Mouse (Mus musculus): ENCODE measurements around the gene Stam. TPM values are rescaled to one million over a fixed set of nuclear protein-coding genes. Genes with fewer than 3 reads are reported as not detected.
"Not testable (repeated sequence)": the region's sequence is repeated elsewhere in the genome, so short reads cannot be mapped to it uniquely, and the experiment has no call there.

Stam gene
- polyA plus RNA-seq, 1 experiment from 2014 or later = 125 TPM

DNA sequence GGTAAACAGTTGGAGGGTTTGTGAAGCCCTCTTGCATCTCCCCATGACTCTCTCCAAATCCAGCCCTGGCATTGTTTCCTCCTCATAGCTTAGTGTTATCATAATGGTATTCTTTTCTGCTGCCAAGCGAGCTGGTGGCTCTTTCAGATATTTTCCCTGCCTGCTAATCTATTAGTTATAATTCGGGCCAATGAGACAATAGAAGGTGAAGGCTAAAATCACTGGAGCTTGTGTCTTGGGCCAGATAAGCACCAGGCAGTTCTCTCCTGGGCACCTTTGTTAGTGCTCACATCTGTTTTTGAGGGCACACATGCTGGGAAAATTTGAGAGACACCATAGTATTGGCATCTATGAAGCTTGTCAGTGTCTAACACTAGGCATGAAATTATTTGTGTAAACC lies 91.2 kb downstream of the Stam start:
- Histone ChIP-seq H3K4me2 (no peak overlapping the region), H3K9ac (no peak overlapping the region), H3K4me1 (replicated peaks) (no peaks in the 10 kb centered on the region), H3K9me3 (no peaks in the 10 kb centered on the region), H3K4me3 (no peak overlapping the region), H3K27me3 (no peaks in the 10 kb centered on the region), H3K36me3 (no peaks in the 10 kb centered on the region), H3K27ac (replicated peaks) (no peak overlapping the region)
- 73% methylated on average over 2 of the region's 2 CpGs for WGBS
- no peak for ATAC-seq (ENCODE audit: low FRiP score, low read depth)

DNA sequence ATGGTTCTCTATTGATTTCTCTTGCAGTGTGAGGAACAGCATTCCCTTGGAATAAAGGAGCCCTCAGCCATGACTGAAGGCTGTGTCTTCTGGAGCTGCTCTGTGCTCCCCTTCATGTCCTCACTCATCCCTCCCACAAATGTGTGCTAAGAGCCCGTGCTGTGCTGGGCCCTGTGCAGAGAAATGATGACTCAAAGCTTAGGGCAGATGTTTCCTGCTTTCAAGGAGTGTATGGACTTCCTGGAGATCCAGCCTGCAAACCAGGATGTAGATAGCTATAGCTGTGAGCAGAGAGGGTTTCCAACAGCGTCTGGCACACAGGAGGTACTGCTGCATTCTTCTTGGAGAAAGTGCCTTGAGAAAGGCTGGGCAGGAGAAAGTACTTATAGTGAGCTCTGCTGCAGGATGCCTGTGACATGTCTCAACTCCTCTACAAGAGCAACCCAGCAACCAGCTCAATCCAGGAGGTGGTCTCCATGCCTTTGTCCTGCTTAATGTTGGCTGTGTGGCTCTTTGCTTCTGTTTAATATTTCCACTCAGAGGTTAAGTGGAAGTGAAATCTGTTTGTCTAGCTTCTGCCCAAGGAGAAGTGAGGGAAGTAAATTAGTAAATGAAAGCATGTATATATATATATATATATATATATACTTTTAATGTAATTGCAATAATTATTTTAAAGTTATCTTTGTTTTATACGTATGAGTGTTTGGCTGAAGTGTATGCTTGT lies 91.9 kb downstream of the Stam start:
- WGBS = 82% methylated on average over 3 of the region's 3 CpGs
- ATAC-seq (ENCODE audit: low FRiP score, low read depth) = peak; percentile 27; the same call in 1 of the 2 replicates

DNA sequence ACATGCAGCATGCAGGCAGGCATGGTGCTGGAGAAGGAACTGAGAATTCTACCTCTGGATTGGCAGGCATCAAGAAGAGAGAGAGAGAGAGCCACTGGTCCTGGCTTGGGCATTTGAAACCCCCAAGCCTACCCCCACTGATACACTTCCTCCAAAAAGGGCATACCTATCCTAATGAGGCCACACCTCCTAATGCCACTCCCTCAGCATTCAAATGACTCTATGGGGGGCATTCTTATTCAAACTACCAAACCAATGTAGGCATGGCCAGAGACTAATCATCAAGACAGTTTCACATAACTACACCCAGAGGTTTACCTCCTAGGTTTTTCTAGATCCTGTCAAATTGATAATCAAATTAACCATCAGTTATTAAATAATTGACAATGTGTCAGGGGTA lies 93.8 kb downstream of the Stam start:
- no peak for ATAC-seq (ENCODE audit: low FRiP score, low read depth)
- Histone ChIP-seq H3K4me2 (no peak overlapping the region), H3K9ac (no peak overlapping the region), H3K27me3 (no peaks in the 10 kb centered on the region), H3K36me3 (no peaks in the 10 kb centered on the region), H3K4me1 (replicated peaks) (no peaks in the 10 kb centered on the region), H3K9me3 (no peaks in the 10 kb centered on the region), H3K4me3 (no peak overlapping the region), H3K27ac (replicated peaks) (no peak overlapping the region)

More for the DNA sequence above, 91.9 kb downstream of the Stam start:
- H3K27ac ChIP-seq (replicated peaks) = no peak overlapping the region
- no peaks in the 10 kb centered on the region for H3K4me1 ChIP-seq (replicated peaks)
- no peaks in the 10 kb centered on the region for H3K9me3 ChIP-seq
- H3K4me2 ChIP-seq = no peak overlapping the region
- H3K9ac ChIP-seq = no peak overlapping the region
- H3K27me3 ChIP-seq = no peaks in the 10 kb centered on the region
- H3K4me3 ChIP-seq = no peak overlapping the region
- H3K36me3 ChIP-seq = no peaks in the 10 kb centered on the region

DNA sequence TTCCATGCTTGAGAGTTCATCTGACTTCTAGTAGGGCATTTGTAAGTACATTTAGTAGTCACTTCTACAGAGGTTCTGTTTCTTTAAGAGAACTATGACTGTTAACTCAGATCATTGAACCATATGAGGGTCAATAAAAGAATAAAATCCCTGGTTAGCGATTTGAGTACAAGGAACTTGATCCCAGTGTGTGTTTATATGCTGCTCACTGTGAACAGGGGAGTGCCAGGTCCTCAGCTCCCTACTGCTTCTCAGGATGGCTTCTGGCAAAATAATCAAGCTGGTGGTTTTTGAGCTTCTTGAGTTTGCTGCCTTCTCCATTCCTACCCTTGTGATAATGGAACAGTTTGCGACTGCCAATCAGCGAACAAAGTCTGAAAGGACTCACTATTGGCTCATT lies 100.4 kb downstream of the Stam start, which contains the start of gene Tmem236:
Gene Tmem236 (plus strand): TSS at position 190 of the 400 bp plus-strand sequence.
- H3K27ac ChIP-seq (replicated peaks) = no peak within 1 kb of the TSS
- H3K4me3 ChIP-seq = no peak within 1 kb of the TSS
- H3K4me2 ChIP-seq = no peak within 1 kb of the TSS
- H3K9ac ChIP-seq = no peak within 1 kb of the TSS
- H3K9me3 ChIP-seq = no peaks in the 10 kb centered on the region
- ATAC-seq (ENCODE audit: low FRiP score, low read depth) = no peak
- no peaks in the 10 kb centered on the region for H3K4me1 ChIP-seq (replicated peaks)
- H3K27me3 ChIP-seq = no peaks in the 10 kb centered on the region
- no peaks in the 10 kb centered on the region for H3K36me3 ChIP-seq
- 82% methylated on average over 3 of the region's 3 CpGs for WGBS

DNA sequence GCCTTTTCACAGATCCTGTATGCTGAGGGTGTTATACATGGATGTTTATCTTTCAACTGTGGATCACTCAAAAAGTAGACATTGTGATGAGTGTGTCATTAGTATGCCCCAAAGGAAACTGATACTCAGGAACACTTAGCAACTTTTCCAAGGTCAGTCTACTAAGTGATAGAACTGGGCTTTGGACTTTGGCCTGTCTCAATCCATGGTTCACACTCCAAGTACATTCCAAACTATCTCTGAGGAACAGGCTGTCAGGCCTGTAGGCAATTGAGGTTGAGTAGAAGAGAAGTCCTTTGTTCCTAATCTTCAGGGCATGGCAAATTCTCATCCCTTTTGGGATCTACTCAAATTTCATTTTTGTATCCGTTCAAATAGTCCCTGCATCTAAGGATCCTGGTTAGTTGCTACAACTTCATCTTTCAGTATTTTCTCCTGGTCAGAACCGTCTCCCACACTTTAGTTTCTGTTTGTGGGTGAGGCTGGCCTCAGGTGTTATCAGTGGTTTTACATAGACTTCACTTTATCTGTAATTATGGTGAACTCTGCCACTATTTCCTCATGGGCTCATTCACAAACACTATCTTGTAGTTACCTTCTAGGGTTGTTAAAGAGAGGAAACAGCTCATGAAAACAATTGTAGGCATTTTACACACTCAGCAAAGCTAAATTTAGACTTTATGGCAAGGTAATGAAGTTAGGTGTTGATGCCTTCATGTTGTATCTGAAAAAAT lies 102.7 kb downstream of the Stam start:
- WGBS = 85% methylated on average over 2 of the region's 2 CpGs
- Histone ChIP-seq H3K9ac (no peak overlapping the region), H3K36me3 (no peaks in the 10 kb centered on the region), H3K4me2 (no peak overlapping the region), H3K4me1 (replicated peaks) (no peaks in the 10 kb centered on the region), H3K9me3 (no peaks in the 10 kb centered on the region), H3K27me3 (no peaks in the 10 kb centered on the region), H3K27ac (replicated peaks) (no peak overlapping the region), H3K4me3 (no peak overlapping the region)
- ATAC-seq (ENCODE audit: low FRiP score, low read depth) = no peak

DNA sequence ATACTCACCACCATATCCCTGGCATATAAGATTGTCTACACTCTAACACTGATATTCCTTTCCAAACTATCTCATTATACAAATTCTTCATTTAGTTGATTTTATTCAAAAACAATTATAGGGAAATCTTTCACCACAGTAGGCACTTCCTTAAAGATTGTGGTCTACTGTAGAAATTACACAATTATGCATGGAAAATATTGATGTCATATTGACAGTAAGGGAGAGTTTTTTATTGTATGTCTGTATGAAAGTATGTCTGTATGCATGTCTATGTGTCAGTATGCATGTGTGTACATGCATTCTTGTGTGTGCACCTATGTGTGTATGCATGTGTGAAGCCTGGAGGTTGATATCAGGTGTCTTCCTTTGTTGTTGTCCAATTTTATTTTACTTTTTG lies 110.5 kb downstream of the Stam start:
- H3K4me2 ChIP-seq = no peak overlapping the region
- no peaks in the 10 kb centered on the region for H3K4me1 ChIP-seq (replicated peaks)
- no peak overlapping the region for H3K27ac ChIP-seq (replicated peaks)
- ATAC-seq (ENCODE audit: low FRiP score, low read depth) = no peak
- no peak overlapping the region for H3K4me3 ChIP-seq
- H3K9ac ChIP-seq = no peak overlapping the region
- H3K27me3 ChIP-seq = no peaks in the 10 kb centered on the region
- no peaks in the 10 kb centered on the region for H3K9me3 ChIP-seq
- H3K36me3 ChIP-seq = no peaks in the 10 kb centered on the region

DNA sequence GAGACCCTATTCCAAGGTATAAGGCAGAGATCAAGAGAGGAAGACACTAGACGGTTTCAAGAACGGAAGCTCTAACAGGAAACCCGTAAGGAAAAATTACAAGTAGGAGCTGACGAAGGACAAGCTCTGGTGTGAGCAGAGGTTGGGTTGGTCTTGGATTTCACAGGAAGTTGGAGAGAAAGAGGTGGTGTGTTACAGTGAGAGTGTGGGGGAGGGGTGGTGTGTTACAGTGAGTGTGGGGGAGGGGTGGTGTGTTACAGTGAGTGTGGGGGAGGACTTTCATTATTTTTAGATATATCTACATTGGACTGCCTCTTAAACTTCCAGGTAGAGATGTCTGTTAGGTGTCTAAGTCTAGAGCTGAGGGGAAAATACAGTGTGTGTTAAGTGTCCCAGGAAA lies 116.8 kb downstream of the Stam start:
- ATAC-seq (ENCODE audit: low FRiP score, low read depth) = no peak
- no peak overlapping the region for H3K4me3 ChIP-seq
- H3K4me2 ChIP-seq = no peak overlapping the region
- no peak overlapping the region for H3K9ac ChIP-seq
- no peak overlapping the region for H3K27ac ChIP-seq (replicated peaks)
- H3K4me1 ChIP-seq (replicated peaks) = no peaks in the 10 kb centered on the region
- no peaks in the 10 kb centered on the region for H3K27me3 ChIP-seq
- 92% methylated on average over 4 of the region's 4 CpGs for WGBS
- no peaks in the 10 kb centered on the region for H3K9me3 ChIP-seq
- no peaks in the 10 kb centered on the region for H3K36me3 ChIP-seq

DNA sequence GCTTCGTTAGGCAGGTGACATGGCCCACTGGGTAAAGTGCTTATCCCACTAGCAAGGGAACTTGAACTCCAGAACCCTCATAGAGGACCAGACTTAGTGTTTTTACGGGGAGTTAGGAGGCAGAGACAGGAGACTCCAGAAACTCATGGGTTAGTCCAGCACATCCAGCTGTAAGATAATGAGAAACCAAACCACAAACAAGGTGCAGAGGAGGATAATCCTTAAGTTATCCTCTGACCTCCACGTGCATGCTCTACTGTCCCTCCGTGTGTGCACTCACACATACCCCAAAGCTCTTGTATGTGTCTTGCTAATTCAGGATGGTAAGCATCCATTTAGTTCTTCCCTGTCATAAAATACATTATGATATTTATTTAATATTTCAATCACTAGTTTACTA lies 117.7 kb downstream of the Stam start:
- Histone ChIP-seq H3K4me2 (no peak overlapping the region), H3K27me3 (no peaks in the 10 kb centered on the region), H3K4me3 (no peak overlapping the region), H3K4me1 (replicated peaks) (no peaks in the 10 kb centered on the region), H3K9me3 (no peaks in the 10 kb centered on the region), H3K9ac (no peak overlapping the region), H3K36me3 (no peaks in the 10 kb centered on the region), H3K27ac (replicated peaks) (no peak overlapping the region)
- WGBS = 90% methylated on average over 4 of the region's 4 CpGs
- ATAC-seq (ENCODE audit: low FRiP score, low read depth) = no peak

DNA sequence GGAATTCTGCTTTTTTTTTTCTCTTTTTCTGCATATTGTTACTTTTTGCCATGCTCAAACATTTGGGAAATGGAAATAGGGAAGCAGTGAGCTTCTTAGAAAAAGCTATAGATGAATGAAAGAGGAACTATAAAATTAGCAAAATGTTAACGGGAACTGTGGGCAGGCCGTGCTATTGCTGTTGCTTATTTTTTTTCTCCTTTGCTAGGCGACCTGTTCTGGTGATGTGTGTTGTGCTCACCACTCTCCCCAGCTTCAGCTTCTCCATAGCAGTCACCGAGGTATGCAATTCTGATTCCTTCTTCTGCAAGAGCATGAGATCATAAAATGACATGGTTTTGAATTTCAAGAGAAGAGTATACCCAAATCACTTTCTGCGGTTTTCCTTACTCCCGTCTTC lies 118.1 kb downstream of the Stam start:
- H3K4me3 ChIP-seq = no peak overlapping the region
- H3K4me2 ChIP-seq = no peak overlapping the region
- H3K9ac ChIP-seq = no peak overlapping the region
- ATAC-seq (ENCODE audit: low FRiP score, low read depth) = no peak
- H3K9me3 ChIP-seq = no peaks in the 10 kb centered on the region
- WGBS = 86% methylated on average over 6 of the region's 6 CpGs
- H3K27ac ChIP-seq (replicated peaks) = no peak overlapping the region
- no peaks in the 10 kb centered on the region for H3K36me3 ChIP-seq
- no peaks in the 10 kb centered on the region for H3K27me3 ChIP-seq
- no peaks in the 10 kb centered on the region for H3K4me1 ChIP-seq (replicated peaks)

DNA sequence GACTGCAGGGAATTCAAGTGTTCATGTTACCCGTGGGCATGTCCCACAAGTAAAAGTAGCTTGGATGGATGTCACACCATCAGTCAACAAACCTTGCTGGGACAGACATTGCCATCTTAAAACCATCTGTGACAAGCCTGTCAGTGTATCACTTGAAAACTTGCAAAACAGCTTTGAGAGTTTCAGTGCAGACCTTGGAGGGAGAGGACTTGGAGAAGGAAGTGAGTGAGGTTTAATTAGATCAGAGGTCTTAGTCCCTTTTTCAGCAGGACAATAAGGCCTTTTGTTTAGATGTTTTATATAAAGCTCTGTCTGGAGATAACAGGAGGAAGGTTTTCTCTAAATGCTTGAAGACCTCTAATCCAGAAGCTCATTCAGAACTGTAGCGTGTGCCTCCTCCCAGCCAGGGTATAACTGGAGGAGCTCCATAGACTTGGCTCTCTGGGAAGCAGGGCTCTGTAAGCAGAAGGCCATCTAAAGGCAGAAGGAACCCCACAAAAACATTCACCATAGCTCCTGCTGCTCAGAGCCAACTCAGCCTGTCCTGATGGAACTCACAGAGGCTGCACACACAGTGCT lies 124.5 kb downstream of the Stam start:
- H3K27ac ChIP-seq (replicated peaks); H3K4me2 ChIP-seq; H3K36me3 ChIP-seq; H3K9ac ChIP-seq; H3K27me3 ChIP-seq; ATAC-seq (ENCODE audit: low FRiP score, low read depth); H3K4me1 ChIP-seq (replicated peaks); H3K4me3 ChIP-seq; H3K9me3 ChIP-seq: not testable (repeated sequence)
- 71% methylated on average over 1 of the region's 2 CpGs for WGBS

Data from hindbrain, embryonic 15.5 days (tissue).